Mouse (Mus musculus) A20 (cell line): ENCODE data around the gene Armh1.

ENCODE experiments used
- DNase-seq: peaks from one replicate; pipeline ENCODE4 v3.0.0-alpha.2; 2011; ENCODE audit warnings: low read depth, low spot score

Armh1 gene

GRCm38 (mm10) chr4:117267831-117268437, 16.0 kb upstream of the Armh1 start:
- DNase-seq, result no peak

DNA sequence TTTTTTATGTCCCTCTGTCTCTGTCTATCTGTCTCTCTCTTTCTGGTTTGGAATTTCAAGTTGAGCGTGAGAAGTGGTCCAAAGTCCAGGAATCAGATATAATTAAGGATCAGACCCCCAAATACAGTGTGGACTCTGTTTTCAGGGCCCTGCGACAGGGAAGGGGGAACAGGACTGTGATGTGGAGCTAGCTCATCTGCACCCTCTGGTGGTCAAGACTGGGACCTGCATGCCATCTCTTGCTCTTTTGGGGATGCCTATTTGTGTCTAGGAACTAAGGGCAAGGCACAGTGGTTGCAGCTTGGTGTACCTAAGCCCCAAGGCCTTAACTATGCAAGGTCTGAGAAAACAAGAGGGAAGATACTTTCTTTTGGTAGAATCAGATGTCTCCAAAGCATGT, 15.4 kb upstream of the Armh1 start:
- DNase-seq, result peak; percentile 77

DNA sequence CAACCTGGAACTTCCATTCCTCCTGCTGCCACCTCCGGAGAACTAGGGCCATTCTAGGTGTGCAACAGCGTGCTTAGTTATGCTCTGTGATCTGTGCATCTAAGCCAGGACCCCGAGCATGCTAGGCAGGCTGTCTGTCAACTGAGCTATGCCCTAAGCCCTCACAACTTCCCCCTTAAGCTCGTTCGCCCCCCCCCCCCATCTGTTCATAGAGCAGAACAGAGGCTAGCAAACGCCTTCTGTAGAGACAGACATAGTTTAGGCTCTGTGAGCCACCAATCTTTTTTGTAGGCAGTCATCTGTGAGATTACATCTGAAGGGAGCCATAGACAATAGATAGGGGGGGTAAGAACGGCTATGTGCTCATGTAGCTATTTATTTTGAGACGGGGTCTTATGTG, 11.1 kb upstream of the Armh1 start:
- DNase-seq, result no peak

GRCm38 (mm10) chr4:117262101-117262913, 10.4 kb upstream of the Armh1 start:
- no peak for DNase-seq

DNA sequence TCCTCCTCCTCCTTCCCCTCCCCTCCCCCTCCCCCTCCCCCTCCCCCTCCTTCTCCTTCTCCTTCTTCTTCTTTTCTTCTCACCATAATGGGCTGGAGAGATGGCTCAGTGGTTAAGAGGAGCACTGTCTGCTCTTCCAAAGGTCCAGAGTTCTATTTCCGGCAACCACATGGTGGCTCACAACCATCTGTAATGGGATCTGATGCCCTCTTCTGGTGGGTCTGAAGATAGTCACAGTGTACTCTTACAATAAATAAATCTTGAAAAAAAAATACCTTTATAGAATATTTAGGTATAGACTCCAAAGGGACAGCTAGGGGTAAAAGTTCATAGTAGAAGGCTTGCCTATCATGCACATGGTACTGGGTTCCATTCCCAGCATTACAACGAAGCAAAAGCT, 9.3 kb upstream of the Armh1 start:
- no peak for DNase-seq

DNA sequence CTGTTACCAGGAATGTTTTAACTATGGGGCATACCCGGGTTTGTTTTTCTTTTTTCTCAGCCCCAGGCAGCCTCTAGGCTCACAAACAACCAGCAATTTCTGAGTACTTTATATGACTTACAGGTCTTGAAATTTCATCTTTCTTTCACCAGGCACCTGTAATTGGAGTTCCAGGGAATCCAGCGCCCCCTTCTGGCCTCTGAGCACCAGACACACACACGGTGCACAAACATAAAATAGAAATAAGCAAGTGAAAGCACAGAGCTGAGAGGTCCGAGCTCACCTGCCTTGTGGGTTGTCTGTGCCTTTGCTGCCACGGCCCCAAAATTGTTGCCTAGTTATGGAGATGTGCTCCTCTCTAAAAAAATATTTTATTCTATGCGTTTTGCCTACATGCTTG, 8.0 kb upstream of the Armh1 start:
- DNase-seq, result peak; percentile 53

DNA sequence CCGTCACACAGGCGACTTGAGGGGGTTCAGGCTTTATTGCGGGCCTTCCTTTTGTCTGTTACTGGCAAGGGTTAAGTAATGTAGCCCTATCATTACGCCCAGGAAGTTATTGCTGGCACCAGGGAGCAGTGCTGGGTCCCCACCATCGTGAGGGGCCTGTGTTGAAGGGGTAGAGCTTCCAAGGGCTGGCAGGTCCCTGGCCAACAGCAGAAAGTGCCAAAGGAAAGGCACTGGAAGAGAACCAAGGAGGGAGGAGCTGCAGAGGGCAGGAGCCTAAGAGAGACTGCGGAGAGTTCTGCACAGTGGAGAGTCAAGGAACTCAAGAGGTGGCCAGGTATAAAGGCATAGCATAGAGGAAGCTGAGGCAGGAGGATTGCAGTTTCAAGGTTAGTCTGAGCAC, 2.7 kb upstream of the Armh1 start:
- no peak for DNase-seq

GRCm38 (mm10) chr4:117254017-117254627, 2.2 kb upstream of the Armh1 start:
- no peak for DNase-seq

DNA sequence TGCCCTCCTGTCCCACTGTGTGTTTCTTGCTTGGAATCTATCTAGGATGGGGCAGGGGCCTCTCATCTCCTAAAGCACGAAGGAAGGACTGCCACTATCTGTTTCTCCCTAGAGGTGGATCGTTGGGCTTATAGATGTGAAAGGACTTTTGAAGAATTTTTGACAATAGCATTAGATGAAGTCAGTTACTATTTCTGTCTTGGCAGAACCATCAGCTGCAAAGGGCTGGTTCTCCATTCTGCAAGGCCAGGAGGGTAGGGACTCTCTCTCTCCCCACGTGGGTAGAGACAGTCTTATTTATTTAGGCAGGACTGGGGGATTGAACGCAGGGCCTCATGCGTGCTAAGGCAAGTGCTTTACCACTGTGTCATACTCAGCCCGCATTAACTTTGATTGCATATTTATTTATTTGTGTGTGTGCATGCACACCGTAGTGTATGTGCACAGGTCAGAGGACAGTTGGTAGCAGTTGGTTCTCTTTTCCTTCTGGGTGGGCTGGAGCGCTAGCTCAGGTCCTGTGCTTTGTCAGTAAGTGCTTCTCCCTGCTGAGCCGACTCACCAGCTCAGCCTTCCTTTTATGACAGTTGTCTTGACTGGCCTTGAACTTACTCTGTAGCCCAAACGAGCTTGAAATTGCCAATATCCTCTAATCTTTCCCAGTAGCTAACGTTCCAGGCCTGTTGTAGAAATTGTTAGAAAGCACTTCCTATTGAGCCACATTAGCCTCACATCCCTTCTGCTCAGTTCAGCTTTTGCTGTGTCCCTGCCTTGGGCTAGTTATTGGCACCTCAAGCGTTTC, 1.5 kb upstream of the Armh1 start:
- peak; percentile 35 for DNase-seq

DNA sequence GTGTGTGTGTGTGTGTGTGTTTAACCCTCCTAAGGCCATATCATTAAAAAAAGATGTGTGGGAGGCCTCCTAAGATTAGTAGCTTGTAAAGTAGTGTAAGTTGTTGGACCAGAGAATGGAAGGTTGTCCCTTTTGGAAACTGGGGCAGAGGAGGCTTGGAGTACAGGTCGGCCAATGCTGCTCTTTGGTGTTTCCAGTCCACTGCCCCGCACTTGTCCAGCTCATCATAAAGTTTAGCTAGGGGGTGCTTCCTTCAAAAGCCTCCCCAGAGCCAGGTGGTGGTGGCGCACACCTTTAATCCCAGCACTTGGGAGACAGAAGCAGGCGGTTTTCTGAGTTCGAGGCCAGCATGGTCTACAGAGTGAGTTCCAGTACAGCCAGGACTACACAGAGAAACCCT, 830 bp upstream of the Armh1 start:
- DNase-seq, result no peak

DNA sequence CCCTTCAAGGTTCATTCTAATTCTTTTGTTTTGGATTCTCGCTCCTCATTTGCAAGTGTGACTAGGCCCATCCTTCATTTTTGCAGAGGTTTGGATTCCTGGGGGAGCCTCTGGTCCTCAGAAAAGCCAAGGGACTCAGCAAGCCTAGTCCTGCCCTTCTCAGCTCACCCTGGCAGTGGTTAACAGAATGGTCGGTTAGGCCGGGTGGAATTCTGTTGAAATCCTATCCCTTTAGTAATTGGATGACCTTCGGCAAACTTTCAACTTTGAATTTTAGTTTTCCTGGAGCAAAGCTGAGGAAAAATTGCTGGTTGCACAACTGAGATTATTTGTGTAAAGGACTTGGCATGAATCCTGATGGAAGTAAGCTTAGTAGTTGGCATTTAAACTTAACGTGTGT, 426 bp upstream of the Armh1 start:
- no peak for DNase-seq

DNA sequence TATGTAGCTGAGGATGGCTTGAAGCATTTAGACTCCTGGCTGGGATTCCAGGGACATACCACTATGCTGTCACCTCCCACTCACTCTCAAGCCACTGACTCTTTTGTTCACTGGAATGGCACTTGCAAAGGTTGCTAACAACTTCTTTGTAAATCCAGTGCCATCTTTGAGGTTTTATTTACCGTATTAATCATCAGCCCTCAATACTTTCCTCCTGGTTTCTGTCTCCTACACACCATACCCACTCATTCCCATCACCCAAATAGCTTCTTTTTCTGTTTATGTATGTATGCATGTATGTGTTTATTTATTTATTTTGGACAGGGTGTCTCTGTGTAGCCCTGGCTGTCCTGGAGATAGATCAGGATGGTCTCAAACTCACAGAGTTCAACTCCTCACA, 943 bp downstream of the Armh1 start:
- no peak for DNase-seq

DNA sequence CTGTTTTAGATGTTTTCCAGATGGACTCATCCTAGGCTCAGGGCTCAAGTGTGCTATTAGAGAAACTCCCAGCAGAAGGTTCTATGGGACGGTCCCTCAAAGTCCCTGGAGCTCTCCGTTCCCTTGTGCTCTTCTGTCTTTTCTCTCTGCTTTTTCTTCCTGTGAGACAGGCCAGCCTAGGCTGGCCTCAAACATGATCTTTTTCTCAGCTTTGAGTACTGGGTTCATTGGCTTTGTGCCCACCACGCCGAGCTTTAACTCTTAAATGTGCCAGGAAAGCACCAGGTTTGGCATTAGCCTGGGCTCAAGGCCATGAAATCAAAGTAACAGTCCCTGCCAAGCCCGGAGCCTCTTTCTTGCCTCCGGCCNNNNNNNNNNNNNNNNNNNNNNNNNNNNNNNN, 11.1 kb downstream of the Armh1 start:
- no peak for DNase-seq

DNA sequence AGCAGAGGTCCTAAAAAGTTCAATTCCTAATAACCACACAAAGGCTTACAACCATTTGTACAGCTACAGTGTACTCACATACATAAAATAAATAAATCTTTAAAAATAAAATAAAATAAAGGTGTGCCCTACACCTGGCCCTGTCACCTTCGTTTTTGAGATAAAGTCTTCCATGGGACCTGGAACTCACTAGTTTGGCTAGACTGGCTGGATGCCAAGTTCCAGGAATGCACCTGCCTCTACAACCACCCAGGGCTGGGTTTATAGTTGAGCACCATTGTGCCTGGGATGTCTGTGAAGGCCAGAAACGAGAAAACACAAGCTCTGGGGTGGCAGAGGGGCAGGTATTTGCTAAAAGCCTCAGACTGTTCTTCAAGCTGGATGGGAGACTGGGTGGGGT, 12.8 kb downstream of the Armh1 start:
- DNase-seq, result no peak

- no peak for DNase-seq
Measured at GRCm38 (mm10) chr4:117235822-117236221, 16.1 kb downstream of the Armh1 start.

- no peak for DNase-seq
Measured at GRCm38 (mm10) chr4:117234166-117234741, 17.7 kb downstream of the Armh1 start.

- DNase-seq, result no peak
Measured at GRCm38 (mm10) chr4:117231208-117231607, 20.7 kb downstream of the Armh1 start.

GRCm38 (mm10) chr4:117230331-117230730, 21.6 kb downstream of the Armh1 start:
- peak; percentile 57 for DNase-seq

DNA sequence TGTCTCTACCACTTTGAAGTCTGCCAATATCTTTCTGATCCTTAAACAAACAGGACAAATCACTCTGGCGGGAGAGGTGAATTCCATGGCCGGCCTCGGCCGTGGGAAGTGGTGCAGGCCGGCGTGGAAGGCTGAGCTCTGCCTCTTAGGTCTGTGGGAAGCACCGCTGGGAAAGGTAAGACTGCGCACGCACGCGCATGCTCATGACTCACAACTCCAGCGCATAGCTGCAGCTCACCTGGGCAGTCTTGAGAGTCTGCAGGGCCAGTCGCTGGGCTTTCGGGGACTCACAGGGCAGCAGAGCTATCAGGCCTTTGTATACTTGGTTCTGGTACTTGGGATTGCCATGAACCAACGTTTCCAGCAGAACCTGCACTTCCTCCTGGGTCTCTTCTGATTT, 22.3 kb downstream of the Armh1 start:
- DNase-seq, result no peak

DNA sequence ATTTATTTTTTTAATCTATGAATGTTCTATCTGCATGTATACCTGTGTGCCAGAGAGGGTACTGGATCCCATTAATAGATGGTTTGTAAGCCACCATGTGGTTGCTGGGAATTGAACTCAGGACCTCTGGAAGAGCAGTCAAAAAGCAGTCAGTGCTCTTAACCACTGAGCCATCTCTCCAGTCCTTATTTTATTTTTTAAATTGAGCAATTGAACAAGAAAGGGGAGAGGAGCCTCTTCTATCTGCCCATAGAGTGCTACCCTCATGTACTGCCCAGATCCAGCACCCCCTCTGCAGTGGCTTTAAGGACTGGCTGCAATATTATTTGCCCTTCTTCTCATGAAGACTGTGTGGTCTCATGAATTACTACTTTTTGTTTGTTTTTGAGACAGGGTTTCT, 26.7 kb downstream of the Armh1 start:
- no peak for DNase-seq

DNA sequence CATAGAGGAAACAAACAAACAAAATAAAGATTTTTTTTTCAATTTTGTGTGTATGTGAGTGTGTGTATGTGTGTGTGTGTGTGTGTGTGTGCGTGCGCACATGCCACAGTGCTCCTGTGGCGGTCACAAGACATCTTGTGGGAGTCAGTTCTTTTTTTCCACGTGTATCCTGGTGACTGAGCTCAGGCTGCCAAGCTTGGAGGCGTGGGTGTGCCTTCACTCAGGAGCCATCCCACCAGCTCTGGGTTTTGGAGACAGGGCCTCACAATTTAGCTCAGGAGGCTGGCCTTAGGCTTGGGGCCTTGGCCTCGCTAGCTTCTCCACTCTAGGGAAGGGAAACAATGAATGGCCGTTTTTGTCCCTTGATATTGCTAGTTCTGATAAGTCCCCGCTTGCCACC, 27.8 kb downstream of the Armh1 start:
- DNase-seq, result no peak

DNA sequence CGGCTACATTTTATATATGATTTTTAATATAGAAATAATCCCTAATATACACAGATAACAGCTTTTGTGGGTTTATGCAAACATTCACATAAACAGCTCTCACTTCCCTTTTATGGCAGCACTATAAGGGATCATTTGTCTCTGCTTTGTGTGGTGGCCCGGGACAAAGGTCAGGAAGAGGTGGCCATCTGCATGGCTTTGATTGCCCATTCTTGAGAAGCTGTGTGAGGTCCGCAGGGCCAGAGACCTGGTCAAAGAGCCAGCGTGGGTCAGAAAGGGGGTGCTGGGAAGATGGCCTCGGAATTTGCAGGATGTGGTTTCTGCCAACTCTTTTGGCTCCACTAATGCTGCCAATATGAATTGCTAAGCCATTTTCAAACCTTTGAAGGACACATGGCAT, 28.9 kb downstream of the Armh1 start:
- peak; percentile 44 for DNase-seq
